Mouse (Mus musculus): ENCODE measurements at regions not wholly inside any gene's neighbourhood (a gene's known extent, or its start where the extent isn't known, plus 50 kb on each side); places are given as distances from the start of the nearest gene placed in this dataset.

DNA sequence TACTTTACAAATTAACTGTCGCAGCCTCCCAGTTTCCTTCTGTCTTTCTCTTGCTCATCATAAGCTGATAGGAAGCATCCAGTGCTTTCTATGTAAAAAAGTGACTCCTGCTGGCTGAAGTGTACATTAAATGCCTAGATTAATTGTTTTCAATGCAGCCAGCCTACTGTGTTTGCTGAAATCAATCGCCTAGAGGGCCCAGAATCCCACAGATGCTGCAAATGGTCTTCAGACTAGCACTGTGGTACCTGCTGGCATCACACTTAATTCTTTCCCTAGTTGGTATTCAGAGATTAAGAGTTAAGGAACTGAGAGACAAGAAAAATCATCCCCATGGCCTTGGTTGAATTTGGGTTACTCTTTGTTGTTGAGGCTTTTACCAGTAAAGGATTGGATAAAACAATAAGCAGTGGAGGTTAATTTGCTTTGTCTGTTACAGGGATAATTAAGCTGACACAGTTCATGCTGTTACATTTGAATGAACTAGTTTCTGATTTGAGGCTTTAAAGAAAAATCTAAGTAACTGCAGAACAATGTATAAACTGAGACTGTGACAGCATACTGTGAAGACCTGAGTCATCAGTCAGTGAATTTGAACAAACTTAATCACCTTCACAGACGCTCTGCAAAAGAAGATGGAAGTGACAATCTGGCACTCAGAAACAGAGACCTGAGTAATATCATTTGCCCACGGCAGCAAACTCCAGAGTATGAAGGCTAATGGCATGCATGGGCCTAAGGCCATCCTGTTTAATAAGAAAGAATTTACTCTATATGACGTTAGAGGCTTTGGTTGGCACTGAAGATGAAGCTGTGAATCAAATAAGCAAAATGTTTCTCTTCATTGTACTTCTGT, 339.0 kb upstream of the Ddi1 start:
- no peak for DNase-seq

Data from adrenal gland, adult 2 months (tissue).